Mouse (Mus musculus) liver, embryonic 12.5 days (tissue): ENCODE measurements around the gene Kifc3. TPM values are rescaled to one million over a fixed set of nuclear protein-coding genes. Genes with fewer than 3 reads are reported as not detected.
"Not testable (repeated sequence)": the region's sequence is repeated elsewhere in the genome, so short reads cannot be mapped to it uniquely, and the experiment has no call there.

Experiments
- ATAC-seq: fragments of 200-750 bp; cut with Nextera tagmentation; 2 replicates; pipeline ENCODE4 v1.8.0; 2017; ENCODE audit warnings: moderate number of reproducible peaks, mild to moderate bottlenecking, moderate library complexity
- H3K27ac ChIP-seq: fragments of 300-500 bp; sonication (generic); 2 replicates; pipeline ENCODE4 v1.5.1; 2016; ENCODE audit warnings: mild to moderate bottlenecking
- H3K27me3 ChIP-seq: fragments of 300-500 bp; sonication (generic); replicated peaks from 2 replicates; pipeline ENCODE4 v1.6.1; 2016; ENCODE audit warnings: mild to moderate bottlenecking, moderate library complexity
- H3K36me3 ChIP-seq: fragments of 300-500 bp; sonication (generic); 2 replicates; pipeline ENCODE4 v1.6.1; 2016; ENCODE audit warnings: mild to moderate bottlenecking, moderate library complexity
- H3K4me1 ChIP-seq: fragments of 300-500 bp; sonication (generic); 2 replicates; pipeline ENCODE4 v1.6.1; 2016
- H3K4me2 ChIP-seq: fragments of 300-500 bp; sonication (generic); 2 replicates; pipeline ENCODE4 v1.6.1; 2016; ENCODE audit warnings: mild to moderate bottlenecking, moderate library complexity
- H3K4me3 ChIP-seq: fragments of 300-500 bp; sonication (generic); 2 replicates; pipeline ENCODE4 v1.5.1; 2016; ENCODE audit warnings: mild to moderate bottlenecking, moderate library complexity
- H3K9ac ChIP-seq: fragments of 300-500 bp; sonication (generic); 2 replicates; pipeline ENCODE4 v1.6.1; 2016; ENCODE audit warnings: mild to moderate bottlenecking, moderate library complexity
- H3K9me3 ChIP-seq: fragments of 300-500 bp; sonication (generic); replicated peaks from 2 replicates; pipeline ENCODE4 v1.6.1; 2016; ENCODE audit warnings: mild to moderate bottlenecking, moderate library complexity
- whole genome bisulfite sequencing: fragments of 180-500 bp; shearing (Covaris S2); methylation state at CpG from one replicate; pipeline ENCODE4 v1.1.7; 2016; ENCODE audit not compliant: insufficient replicate concordance; 5-methylcytosine and 5-hydroxymethylcytosine counted together
- polyA plus RNA-seq: library from polyadenylated mRNA; unstranded; fragments of >200 nt; fragmentation: Nextera tagmentation; extraction: Ambion mirVana; gene quantifications from 2 replicates; pipeline ENCODE4 v1.2.1, GENCODE M21; 2016

Kifc3 gene
- polyA plus RNA-seq, result 6.2 and 8.8 TPM in 2 replicates

- H3K27me3 ChIP-seq, result no peaks in the 10 kb centered on the region
- no peak within 1 kb of the TSS for H3K9ac ChIP-seq
- no peaks in the 10 kb centered on the region for H3K9me3 ChIP-seq
- no peak within 1 kb of the TSS for H3K4me3 ChIP-seq
- no peak within 1 kb of the TSS for H3K4me2 ChIP-seq
- no peaks in the 10 kb centered on the region for H3K4me1 ChIP-seq
- H3K27ac ChIP-seq, result no peak within 1 kb of the TSS
- WGBS, result 61% methylated on average over 14 of the region's 14 CpGs
- no peak for ATAC-seq
- no peaks in the 10 kb centered on the region for H3K36me3 ChIP-seq
These were observed at the start of gene Kifc3 for GRCm38 (mm10) chr8:95202649-95203275. Kifc3 (minus strand) TSS chr8:95202812.

GRCm38 (mm10) chr8:95252056-95252455, 49.4 kb upstream of the Kifc3 start:
- no peaks in the 10 kb centered on the region for H3K27me3 ChIP-seq
- no peak overlapping the region for H3K4me2 ChIP-seq
- no peak overlapping the region for H3K27ac ChIP-seq
- no peak overlapping the region for H3K9ac ChIP-seq
- H3K4me1 ChIP-seq, result 0 out of 2 replicates have a peak, but pooled peaks cover 3% of the 10 kb centered on the region
- WGBS, result 56% methylated on average over 9 of the region's 9 CpGs
- H3K4me3 ChIP-seq, result no peak overlapping the region
- H3K9me3 ChIP-seq, result no peaks in the 10 kb centered on the region
- ATAC-seq, result no peak
- H3K36me3 ChIP-seq, result no peaks in the 10 kb centered on the region

GRCm38 (mm10) chr8:95249847-95250246, 47.2 kb upstream of the Kifc3 start:
- Histone ChIP-seq H3K4me1 (0 out of 2 replicates have a peak, but pooled peaks cover under 1% of the 10 kb centered on the region), H3K4me2 (no peak overlapping the region), H3K4me3 (no peak overlapping the region), H3K27ac (no peak overlapping the region), H3K9ac (no peak overlapping the region), H3K36me3 (no peaks in the 10 kb centered on the region), H3K27me3 (no peaks in the 10 kb centered on the region), H3K9me3 (no peaks in the 10 kb centered on the region)
- no peak for ATAC-seq
- WGBS, result 44% methylated on average over 4 of the region's 4 CpGs

- Histone ChIP-seq H3K4me3 (no peak overlapping the region), H3K4me1 (peaks cover under 1% of the 10 kb centered on the region; the same call in 1 of the 2 replicates), H3K27ac (no peak overlapping the region), H3K27me3 (no peaks in the 10 kb centered on the region; the same call in 1 of the 2 replicates), H3K36me3 (no peaks in the 10 kb centered on the region), H3K9me3 (no peaks in the 10 kb centered on the region), H3K9ac (no peak overlapping the region), H3K4me2 (no peak overlapping the region)
- WGBS, result 62% methylated on average over 5 of the region's 5 CpGs
- ATAC-seq, result no peak
These were observed 44.7 kb upstream of the Kifc3 start for GRCm38 (mm10) chr8:95247277-95247676.

- no peak overlapping the region for H3K27ac ChIP-seq
- no peak overlapping the region for H3K9ac ChIP-seq
- H3K4me1 ChIP-seq, result peaks cover 4% of the 10 kb centered on the region; the same call in 1 of the 2 replicates
- H3K36me3 ChIP-seq, result no peaks in the 10 kb centered on the region
- H3K4me2 ChIP-seq, result no peak overlapping the region
- no peak overlapping the region for H3K4me3 ChIP-seq
- no peak for ATAC-seq
- H3K27me3 ChIP-seq, result no peaks in the 10 kb centered on the region; the same call in 1 of the 2 replicates
- 65% methylated on average over 5 of the region's 5 CpGs for WGBS
- no peaks in the 10 kb centered on the region for H3K9me3 ChIP-seq
These were observed 42.6 kb upstream of the Kifc3 start for GRCm38 (mm10) chr8:95245180-95245579.

- Histone ChIP-seq H3K9me3 (no peaks in the 10 kb centered on the region), H3K27ac (no peak overlapping the region), H3K4me3 (no peak overlapping the region), H3K4me2 (no peak overlapping the region), H3K36me3 (no peaks in the 10 kb centered on the region), H3K9ac (no peak overlapping the region), H3K4me1 (peaks cover 4% of the 10 kb centered on the region; the same call in 1 of the 2 replicates), H3K27me3 (no peaks in the 10 kb centered on the region; the same call in 1 of the 2 replicates)
- no peak for ATAC-seq
- whole genome bisulfite sequencing, result 61% methylated on average over 4 of the region's 4 CpGs
These were observed 41.2 kb upstream of the Kifc3 start for GRCm38 (mm10) chr8:95243853-95244252.

- no peaks in the 10 kb centered on the region for H3K36me3 ChIP-seq
- ATAC-seq, result no peak
- H3K27ac ChIP-seq, result no peak overlapping the region
- peaks cover 4% of the 10 kb centered on the region; the same call in 1 of the 2 replicates for H3K4me1 ChIP-seq
- no peak overlapping the region for H3K4me2 ChIP-seq
- WGBS, result 57% methylated on average over 12 of the region's 12 CpGs
- H3K4me3 ChIP-seq, result no peak overlapping the region
- H3K27me3 ChIP-seq, result no peaks in the 10 kb centered on the region; the same call in 1 of the 2 replicates
- H3K9me3 ChIP-seq, result no peaks in the 10 kb centered on the region
- no peak overlapping the region for H3K9ac ChIP-seq
These were observed 40.4 kb upstream of the Kifc3 start for GRCm38 (mm10) chr8:95242826-95243571.

- no peak overlapping the region for H3K4me3 ChIP-seq
- H3K4me1 ChIP-seq, result peaks cover 4% of the 10 kb centered on the region; the same call in 1 of the 2 replicates
- H3K27me3 ChIP-seq, result no peaks in the 10 kb centered on the region; the same call in 1 of the 2 replicates
- no peaks in the 10 kb centered on the region for H3K9me3 ChIP-seq
- H3K27ac ChIP-seq, result no peak overlapping the region
- no peak overlapping the region for H3K4me2 ChIP-seq
- no peaks in the 10 kb centered on the region for H3K36me3 ChIP-seq
- ATAC-seq, result peak; percentile 59
- WGBS, result 69% methylated on average over 26 of the region's 26 CpGs
- no peak overlapping the region for H3K9ac ChIP-seq
These were observed 39.6 kb upstream of the Kifc3 start for GRCm38 (mm10) chr8:95242099-95242825.

GRCm38 (mm10) chr8:95235683-95236082, 33.1 kb upstream of the Kifc3 start:
- Histone ChIP-seq H3K4me1 (0 out of 2 replicates have a peak, but pooled peaks cover 5% of the 10 kb centered on the region), H3K4me3 (no peak overlapping the region), H3K9ac (no peak overlapping the region), H3K9me3 (0 out of 2 replicates have a peak, but pooled peaks cover 6% of the 10 kb centered on the region), H3K36me3 (no peaks in the 10 kb centered on the region), H3K27me3 (no peaks in the 10 kb centered on the region), H3K4me2 (no peak overlapping the region), H3K27ac (no peak overlapping the region)
- WGBS, result 3% methylated on average over 3 of the region's 3 CpGs
- no peak for ATAC-seq

GRCm38 (mm10) chr8:95230086-95230485, 27.5 kb upstream of the Kifc3 start:
- H3K4me3 ChIP-seq, H3K4me2 ChIP-seq, H3K27ac ChIP-seq, H3K9me3 ChIP-seq, ATAC-seq, H3K4me1 ChIP-seq, H3K9ac ChIP-seq, H3K27me3 ChIP-seq, H3K36me3 ChIP-seq: not testable (repeated sequence)
- WGBS, result 71% methylated on average over 9 of the region's 9 CpGs

- H3K4me1 ChIP-seq, result no peaks in the 10 kb centered on the region
- WGBS, result 36% methylated on average over 2 of the region's 2 CpGs
- no peak overlapping the region for H3K4me3 ChIP-seq
- no peaks in the 10 kb centered on the region for H3K36me3 ChIP-seq
- H3K9me3 ChIP-seq, result no peaks in the 10 kb centered on the region
- H3K27me3 ChIP-seq, result no peaks in the 10 kb centered on the region
- no peak overlapping the region for H3K9ac ChIP-seq
- ATAC-seq, result no peak
- H3K27ac ChIP-seq, result no peak overlapping the region
- H3K4me2 ChIP-seq, result no peak overlapping the region
These were observed 24.5 kb upstream of the Kifc3 start for GRCm38 (mm10) chr8:95227151-95227468.
